Mouse (Mus musculus): ENCODE data around the gene Uvrag.
A peak's percentile ranks its signal among the peaks of the same experiment; 100 is the strongest.

Gene Uvrag

DNA sequence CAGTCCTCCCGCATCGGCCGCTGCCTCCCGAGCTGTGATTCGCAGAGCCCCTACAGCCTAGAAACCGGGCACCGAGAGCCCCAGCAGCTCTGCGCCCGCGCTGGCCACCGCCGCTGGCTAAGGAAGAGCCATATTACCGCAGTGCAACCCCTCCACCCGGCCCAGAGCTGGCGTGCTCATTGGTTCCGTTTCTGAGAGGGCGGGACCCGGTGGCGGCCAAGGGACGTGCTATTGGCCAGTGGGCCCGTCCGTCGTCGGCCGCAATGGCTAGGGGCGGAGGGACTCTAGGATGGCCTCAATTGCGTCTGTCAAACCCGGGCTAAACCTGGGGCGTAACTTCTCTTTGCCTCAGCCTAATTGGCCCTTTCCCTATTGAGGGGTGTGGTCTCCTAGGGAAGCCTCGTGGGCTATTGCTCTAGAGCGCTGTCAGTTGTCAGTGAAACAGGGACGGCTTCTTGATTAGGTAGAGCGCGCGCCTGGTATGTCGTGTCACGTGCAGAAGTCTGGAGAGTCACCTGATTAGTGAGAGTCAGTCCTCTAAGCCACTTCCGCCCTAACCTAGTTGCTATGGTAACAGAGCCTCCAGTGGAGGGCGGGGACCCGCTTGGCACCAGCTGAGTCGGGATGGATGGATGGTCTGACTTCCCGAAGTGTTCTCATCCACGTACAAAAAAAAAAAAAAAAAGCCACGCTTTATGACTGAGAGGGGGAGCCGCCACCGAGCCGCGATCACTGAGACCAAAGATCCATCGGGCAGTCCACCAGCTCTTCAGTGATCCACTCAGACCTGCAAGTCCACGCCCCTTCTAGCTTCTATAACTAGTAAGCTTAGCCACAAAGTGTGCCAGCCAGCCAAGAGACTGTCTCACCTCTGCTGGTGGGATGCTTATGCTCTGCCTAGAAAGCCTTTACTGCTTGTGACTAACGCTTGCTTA, at the start of gene Uvrag:
Uvrag (minus strand) TSS at position 158 of the 935 bp plus-strand sequence.
- DNase-seq = peak; percentile 100

DNA sequence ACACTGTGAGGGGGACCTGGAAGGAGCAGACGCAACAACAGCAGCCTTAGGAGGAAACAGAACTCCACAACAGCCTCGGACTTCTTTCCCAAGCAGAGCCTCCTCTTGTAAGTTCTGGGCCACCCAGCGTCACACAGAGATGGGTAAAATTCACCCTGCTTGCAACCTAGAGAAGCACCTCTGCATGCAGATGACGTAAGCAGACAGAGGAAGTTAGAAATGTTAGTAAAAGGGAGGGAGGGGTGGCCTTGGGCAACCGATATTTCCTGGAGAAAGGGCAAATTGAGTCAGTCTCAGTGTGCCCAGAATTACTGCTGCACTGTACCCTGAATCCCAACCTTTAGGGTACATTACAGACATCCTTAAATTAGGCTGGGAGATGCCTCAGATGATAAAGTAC, 48.9 kb upstream of the Uvrag start:
- DNase-seq = no peak

DNA sequence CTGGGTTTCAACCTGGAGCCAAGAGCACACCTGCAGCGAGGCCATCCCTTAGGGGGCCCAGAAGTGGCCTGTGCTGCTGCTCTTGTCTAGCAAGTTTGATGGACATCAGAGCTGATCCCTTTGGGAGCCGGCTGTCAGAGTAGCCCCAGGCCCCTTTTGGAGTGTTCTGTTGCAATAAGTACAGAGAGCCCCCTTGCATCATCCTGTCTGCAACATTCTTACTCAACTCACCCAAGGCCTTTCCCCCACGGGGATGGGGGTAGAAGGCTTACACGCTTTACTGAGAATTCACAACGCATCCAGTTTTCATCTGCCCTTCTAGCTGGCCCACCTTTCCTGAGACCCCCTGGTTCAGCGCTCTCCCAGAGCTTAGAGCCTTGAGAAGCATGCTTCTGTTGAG, 47.7 kb upstream of the Uvrag start:
- DNase-seq = no peak

DNA sequence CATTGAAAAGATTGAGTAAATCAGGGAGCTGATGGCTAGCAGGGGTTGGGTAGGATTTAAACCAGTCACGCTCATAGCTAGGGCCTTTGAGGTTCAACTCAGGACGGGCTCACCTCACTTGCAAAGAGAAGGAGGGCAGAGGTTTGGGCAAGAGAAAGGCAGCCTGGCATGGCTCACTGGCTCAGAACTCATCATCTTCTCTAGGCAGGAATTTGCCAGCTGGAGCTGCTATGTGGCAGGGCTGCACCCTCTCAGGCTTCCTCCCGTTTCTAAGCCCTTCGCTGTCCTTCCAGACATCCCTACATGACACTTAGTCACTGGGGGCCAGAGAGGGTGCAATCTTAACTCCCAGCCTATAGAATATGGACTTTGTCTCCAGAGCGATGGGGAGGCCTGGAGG, 46.5 kb upstream of the Uvrag start:
- DNase-seq = no peak

DNA sequence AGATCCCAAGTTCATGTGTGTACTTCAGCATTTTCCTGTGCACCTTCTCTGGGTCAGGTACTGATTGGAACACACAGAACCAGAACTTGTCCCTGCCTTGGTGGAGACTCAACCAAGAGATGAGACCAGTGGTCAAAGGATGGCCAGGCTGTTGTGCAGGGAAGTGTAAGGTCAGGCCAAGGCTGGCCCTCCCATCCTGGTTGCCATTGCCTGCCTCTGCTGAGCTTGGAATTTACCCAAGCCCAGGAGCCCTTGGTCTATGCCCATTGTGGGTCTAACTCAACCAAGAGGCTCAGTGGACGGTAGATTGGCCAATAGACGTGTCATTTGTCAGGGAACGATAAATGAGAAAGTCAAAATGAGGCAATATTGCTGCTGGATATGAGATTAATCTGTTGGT, 44.5 kb upstream of the Uvrag start:
- no peak for DNase-seq

DNA sequence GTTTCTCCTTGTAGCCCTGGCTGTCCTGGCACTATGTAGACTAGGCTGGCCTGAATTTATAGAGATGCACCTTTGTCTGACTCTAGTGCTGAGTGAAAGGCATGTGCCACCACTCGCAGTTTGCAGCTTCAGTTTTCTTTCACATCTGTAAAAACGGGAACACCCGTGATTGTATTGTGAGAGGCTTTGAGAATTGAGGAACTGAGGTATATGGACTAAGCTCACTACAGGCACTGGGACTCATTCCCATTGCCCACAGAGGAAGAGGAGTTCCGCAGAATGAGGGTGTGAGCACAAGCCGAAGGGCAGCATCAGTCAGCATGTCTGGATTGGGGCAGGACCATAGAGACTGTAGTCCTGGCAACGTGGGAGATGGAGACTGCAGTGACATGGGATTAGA, 42.8 kb upstream of the Uvrag start:
- no peak for DNase-seq

DNA sequence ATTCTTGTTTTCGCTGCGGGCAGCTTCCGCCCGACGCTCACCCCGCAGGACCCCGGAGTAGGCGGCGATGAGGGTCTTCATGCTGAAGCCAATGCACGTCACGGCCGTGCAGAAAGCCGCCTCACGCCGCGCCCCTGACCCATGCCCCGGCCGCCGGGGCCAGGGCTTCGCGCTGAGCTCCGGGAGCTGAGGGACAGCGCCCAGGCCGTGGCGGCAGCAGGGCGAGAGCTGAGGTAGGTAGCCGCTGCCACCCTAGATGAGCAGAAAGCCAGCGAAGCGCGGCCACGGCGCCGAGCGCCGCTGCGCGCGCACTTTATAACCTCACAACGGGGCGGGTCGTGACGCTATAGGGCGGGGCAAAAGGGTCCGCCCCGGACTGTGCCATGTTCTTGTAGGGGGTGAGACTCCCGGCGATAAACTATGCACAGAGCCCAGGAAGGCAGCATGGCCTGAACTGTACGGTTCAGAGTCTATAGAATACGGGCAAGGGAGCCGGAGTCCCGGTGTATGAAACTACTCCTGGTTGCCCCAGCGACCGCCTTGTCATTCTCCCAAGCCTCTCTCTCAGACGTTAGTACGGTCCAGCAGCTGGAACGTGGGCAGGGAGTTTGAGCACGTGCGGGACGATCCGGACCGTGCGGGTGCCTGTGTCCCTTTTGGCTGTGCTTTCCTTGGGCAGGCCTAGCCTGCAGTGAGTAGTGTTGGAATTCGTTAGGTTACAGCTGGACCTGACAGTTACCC, 41.7 kb upstream of the Uvrag start, which contains the start of gene Dgat2:
Dgat2 (minus strand) TSS at position 288 of the 741 bp plus-strand sequence.
- DNase-seq = peak; percentile 94

DNA sequence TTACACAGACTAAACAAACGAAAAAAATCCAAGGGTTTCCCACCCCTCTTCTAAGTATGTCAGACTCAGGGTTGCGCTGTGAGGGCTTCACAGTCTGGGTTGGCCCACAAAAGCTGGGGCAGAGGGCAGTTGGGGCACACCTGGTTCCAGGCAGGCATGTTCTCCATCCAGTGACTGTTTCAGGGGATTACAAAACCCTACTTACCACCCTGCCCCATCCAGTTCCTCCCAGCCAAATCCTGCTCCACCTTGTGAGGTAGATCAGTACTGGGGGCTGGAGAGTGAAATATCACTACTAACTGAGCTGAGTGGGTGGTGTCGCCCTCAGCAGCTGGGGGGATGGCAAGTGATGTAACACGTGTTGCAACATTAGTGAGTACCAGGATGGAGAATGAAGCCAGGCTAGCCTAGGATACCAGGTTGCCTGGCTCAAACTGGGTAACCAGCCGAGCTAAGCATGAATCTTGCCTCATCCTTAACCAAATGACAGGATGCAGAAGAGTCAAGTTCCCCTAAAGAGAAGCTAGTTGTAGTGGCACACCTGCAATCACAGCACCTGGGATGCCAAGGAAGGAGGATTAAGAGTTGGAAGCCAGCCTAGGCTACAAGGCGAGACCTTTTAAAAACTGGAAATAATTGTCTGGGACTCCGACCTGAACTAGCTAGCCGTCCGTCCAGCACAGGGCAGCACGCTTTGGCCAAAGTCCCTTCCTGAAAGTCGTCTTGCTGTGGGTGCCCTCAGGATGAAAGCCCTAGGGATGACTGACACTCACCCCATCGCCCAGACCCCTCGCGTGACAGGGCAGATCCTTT, 40.9 kb upstream of the Uvrag start:
- DNase-seq = no peak

DNA sequence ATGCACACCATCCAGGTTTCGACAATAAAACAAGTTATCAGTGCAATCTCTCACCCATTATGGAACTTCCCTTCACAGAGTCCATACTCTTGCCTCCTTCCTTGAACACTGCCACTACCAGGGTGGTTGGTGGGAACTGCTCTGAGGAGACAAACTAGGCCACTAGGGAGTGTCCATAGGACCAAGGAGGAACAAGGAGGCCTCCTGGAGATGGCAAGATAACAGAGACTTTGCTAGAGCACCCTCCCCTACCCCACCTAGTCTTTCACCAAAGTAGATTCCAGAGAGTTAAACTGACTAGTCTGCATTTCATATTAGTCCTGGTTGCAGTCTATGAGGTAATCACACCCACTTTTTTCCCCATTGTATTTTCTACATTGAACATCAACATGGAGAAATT, 39.2 kb upstream of the Uvrag start:
- no peak for DNase-seq

DNA sequence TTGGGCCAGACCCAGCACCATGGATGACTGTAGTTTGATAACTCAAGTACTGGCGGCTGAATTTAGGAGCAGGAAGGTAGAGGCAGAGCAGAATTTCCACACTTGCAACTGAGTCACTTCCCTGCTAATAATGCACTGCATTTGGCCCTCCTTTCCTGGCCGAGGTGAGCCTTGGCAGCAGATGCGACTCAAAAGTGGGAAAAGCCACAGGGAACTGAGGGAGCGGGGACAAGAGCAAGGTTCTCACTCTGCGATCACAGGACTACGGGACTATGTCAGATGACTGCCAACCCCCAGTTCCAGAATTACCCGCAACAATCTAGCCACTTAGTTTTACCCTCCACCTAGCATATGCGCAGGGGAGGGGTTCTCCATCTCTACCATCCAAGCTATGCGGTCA, 38.3 kb upstream of the Uvrag start:
- no peak for DNase-seq

DNA sequence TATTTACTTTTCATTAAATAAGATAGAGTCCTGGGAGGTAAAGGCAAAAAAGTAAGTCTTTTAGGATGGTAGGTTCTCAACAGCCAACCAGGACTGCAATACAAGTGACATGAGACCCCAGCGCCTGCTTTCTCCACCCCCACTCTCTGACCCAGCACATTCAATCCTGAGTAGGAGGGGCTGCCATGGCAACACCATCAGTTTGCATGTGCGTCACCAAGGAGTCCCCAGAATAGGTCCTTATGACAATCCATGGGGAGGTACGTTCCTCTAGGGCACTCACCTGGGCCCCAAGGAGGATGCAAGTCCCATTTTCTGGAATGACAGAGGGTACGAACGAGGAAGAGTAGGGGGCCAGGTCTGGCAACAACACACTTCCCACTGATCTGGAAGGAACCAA, 36.4 kb upstream of the Uvrag start:
- no peak for DNase-seq

- DNase-seq = no peak
Observed at GRCm38 (mm10) chr7:99175666-99176065, 34.7 kb upstream of the Uvrag start.

DNA sequence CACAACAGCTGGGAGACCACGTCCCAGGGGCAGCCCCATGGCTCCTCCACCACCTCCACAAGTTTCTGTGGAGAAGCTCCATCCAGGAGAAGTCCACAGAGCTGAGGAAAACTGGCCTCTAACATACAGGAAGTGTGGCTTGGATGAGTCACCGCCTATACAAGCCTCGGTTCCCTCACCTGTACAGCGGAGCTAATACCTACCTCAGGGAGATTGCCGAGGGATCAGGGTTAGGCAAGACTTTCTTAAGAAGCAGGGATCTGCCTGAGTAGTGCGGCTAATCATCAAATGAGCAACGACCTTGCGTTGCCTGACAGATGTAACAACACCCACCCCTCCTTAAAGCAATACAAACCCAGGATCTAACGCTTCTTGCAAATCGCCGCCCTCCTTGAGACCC, 34.2 kb upstream of the Uvrag start:
- DNase-seq = no peak

DNA sequence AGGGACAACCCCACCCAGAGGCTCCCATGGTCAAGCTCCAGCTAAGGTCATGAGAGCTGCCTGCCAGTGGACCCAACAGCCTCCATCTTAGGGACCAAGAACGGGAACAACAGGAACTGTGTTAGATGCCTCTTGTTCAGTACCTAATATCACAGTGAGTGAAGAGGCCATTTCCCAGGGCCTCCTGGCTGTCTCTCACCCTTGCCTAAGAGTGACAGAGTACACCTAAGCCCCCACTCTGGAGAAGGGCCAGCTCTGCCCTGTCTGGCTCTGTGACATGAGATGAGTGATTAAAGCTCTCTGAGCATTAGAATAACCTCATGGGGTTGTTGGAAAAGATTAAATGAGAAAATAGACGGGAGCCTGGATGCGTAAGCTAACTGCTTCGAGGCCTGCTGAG, 33.1 kb upstream of the Uvrag start:
- DNase-seq = no peak

GRCm38 (mm10) chr7:99172898-99173297, 32.0 kb upstream of the Uvrag start:
- DNase-seq = no peak

DNA sequence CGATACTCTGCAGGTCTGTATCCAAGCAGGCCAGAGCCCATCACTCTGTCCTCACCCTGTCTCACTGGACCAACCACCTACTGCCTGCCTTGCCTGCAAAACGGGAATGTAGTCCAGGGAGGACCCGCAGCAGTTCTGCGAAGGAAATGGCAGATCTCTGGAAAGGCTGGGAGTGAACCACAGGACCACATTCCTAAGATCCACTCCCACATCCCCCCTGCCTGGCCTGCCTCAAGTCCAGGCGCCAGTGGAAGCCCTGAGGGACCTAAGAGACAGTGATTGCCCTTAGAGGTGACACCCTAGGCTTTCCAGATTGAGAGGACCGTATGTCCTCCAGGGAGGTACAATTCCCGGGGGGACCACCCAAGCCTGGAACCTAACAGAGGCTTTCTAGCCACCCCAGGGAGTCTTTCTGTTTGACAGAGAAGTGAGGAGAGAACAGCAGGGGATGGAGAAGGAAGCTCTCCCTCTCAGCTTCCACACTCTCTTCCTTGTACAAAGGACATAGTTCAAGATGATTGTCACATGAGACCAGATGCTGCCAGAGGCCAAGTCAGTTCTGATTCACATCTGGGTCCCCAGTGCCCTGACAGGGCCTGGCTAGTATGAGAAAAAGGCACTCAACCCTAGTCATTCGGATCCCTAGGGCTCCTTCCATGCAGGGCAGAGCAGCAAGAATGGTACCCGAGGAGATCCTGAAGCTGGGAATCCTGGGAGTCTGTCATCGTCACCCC, 31.0 kb upstream of the Uvrag start:
- no peak for DNase-seq

- DNase-seq = no peak
Observed at GRCm38 (mm10) chr7:99170519-99170918, 29.6 kb upstream of the Uvrag start.

DNA sequence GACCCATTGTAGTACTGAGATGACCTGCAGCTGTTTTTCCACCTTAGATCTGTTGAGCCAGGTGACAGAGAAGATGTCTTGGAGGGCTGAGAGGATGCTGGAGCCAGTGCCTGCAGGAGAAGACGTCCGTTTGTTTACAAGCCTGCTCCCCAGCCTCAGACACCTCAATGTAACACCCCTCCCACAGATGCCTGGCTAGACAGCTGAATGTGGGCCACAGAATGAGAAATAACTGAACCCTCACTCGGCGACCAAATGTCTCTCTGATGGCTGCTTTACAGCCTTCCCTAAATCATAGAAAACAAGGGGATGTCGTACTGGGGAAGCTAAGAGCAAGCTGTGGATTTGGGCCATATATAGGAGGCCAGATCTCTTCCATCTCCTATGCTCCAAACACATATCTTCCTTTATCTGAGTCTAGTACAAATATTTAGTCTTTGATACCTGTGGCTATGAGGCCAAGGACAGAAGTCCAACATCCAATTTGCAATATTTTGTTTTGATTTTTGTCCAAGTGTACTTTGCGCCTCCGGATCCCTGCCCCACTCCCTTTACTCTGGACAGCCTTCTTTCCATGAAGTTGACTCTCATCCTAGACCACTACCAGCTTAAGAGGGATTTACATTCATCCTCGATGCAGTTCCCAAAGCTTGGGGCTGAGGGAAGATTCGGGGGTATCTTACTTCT, 28.9 kb upstream of the Uvrag start:
- no peak for DNase-seq

DNA sequence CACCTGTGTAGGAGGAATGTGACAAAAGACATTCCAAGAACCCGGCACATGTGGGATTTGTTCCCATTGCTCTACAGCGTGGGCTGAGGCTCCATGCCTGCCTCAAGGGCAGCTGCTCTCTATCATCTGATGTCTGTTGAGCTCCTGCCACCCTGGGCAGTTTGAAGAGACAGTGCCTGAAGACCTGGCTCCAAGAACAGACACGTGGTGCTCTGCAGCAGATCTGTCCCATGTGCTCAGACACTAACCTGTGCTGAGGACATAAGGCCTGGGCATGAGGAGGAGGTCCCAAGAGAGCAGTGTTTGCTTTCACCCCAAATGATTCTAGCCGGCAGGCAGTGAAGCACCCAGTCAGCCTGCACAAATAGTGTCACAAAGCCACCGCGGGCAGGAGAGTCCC, 27.8 kb upstream of the Uvrag start:
- DNase-seq = no peak

DNA sequence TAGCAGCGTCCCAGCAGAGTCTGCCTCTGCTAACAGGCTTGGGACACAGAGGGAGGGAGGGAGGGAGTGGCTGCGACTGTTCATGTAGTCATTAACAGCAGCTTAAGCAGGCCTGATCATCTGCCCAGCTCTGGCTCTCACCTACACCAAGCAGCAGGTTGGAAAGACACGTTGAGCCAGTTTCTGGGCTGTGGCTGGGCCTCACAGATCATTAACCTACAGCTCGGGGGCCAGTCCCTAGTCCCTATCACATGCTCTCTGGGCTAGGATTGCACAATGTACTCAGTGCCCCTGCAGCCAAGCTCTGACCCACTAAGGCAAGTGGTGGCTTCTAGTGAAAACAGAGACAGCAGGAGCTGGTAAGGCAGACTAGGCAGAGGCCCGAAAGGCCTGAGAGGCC, 27.0 kb upstream of the Uvrag start:
- DNase-seq = peak; percentile 33

GRCm38 (mm10) chr7:99166159-99166558, 25.2 kb upstream of the Uvrag start:
- no peak for DNase-seq

DNA sequence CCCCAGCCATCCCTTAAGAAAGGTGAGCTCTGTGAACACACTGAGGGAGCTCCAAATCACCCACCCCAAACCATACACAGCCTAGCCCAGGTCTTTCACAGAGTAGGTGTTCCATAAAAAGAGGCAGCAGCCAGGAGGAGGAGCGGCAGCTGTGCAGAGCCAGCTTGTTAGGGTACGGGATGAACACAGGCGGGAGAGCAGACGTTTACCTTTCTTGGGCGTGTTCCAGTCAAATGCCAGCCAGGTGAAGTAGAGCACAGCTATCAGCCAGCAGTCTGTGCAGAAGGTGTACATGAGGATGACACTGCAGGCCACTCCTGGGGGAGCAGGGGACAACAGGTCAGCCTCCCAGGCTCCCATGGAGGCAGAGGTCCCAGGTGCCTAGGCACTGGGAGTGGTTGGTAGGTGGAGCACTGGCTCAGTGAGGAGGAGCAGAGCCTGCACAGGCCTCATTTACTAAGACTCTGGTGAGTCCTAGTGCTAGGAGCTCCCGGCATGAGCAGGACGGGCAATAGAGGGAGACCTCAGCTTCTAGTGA, 24.0 kb upstream of the Uvrag start:
- no peak for DNase-seq

All from retina, postnatal 1 day (tissue).